19 mouse cellular contexts compared by ENCODE assay signal in genomic region chr12:24966046-24966445, GRCm38 (mm10). TPM values are rescaled to one million over a fixed set of nuclear protein-coding genes. Genes with fewer than 3 reads are reported as not detected.
DNase-seq lines count a peak whose midpoint lies in the region.
"Had no signal": no experiment of that assay in that cellular context is flagged by ENCODE, and none has a peak within 500 bp of the region (broad histone marks: within the 10 kb centered on the region; RNA-seq: fewer than 3 reads in every experiment).

No protein-coding gene starts in this region.

- intact Hi-C loops in left cerebral cortex, postnatal 4 days (cut with DNase I) = no loop called here

- peak; percentile 89 for DNase-seq in heart, adult 11 months
- DNase-seq in heart, postnatal 4 days = no peak
- DNase-seq in left cerebral cortex, postnatal 4 days = peak; percentile 21
- no peak for DNase-seq in left cerebral cortex, adult 8-10 months (ENCODE audit: low spot score in 2 of 2)
- peak; percentile 43 for DNase-seq in cerebellum, adult 9-11 months
- peak; percentile 22 to 38 for DNase-seq in cerebellum, postnatal 36 days
- DNase-seq in thymus, postnatal 10 days (ENCODE audit: low spot score in 2 of 2) = no peak
- no peak for DNase-seq in lung, postnatal 14 days
- DNase-seq: B cell, adult 2 months; gastrocnemius, postnatal 25 days; heart, adult 2 months; kidney, adult 8-10 months; kidney, postnatal 4 days; liver, postnatal 0 days; lung, postnatal 4 days; midbrain, embryonic 14.5 days; retina, postnatal 1 day; spleen, adult 18-20 months; thymus, postnatal 14 days had no signal

RNA-seq across cellular contexts. Expression of gene Kidins220, which starts 8.7 kb away (rescaled TPM):
- total RNA-seq in heart, postnatal 4 days (2021) = 100 to 1,000 TPM; 109 to 123 TPM
- total RNA-seq in left cerebral cortex, postnatal 4 days (2021) = 100 to 1,000 TPM; 426 to 438 TPM
- 100 to 1,000 TPM; 316 to 342 (median 332) TPM for total RNA-seq in left cerebral cortex, adult 8-10 months (2022)

Comparison
In these comparisons a context has a peak if more than half of its experiments do, and no peak if none do; other contexts are left out.
1. DNase-seq: peak in heart, adult 11 months (single experiment), left cerebral cortex, postnatal 4 days (single experiment), cerebellum, adult 9-11 months (single experiment) and cerebellum, postnatal 36 days (2 of 2); none in heart, postnatal 4 days (single experiment), left cerebral cortex, adult 8-10 months (0 of 2), thymus, postnatal 10 days (0 of 2) and lung, postnatal 14 days (single experiment).